Mouse (Mus musculus): Measurements from ENCODE around the gene Acot12. TPM values are rescaled to one million over a fixed set of nuclear protein-coding genes. Genes with fewer than 3 reads are reported as not detected.
"Not testable (repeated sequence)": the region's sequence is repeated elsewhere in the genome, so short reads cannot be mapped to it uniquely, and the experiment has no call there.

The Acot12 gene
- polyA plus RNA-seq, 1 experiment from 2014 or later = 0.27 TPM

- Histone ChIP-seq H3K9ac (no peak overlapping the region), H3K4me3 (no peak overlapping the region), H3K9me3 (no peaks in the 10 kb centered on the region), H3K4me1 (no peaks in the 10 kb centered on the region), H3K36me3 (no peaks in the 10 kb centered on the region), H3K27ac (no peak overlapping the region), H3K27me3 (no peaks in the 10 kb centered on the region), H3K4me2 (no peak overlapping the region)
- WGBS = 89% methylated on average over 6 of the region's 6 CpGs
- no peak for ATAC-seq (ENCODE audit: insufficient number of reproducible peaks, insufficient read depth, low FRiP score, low TSS enrichment, low read depth)
Measured at GRCm38 (mm10) chr13:91761654-91762445, 20.5 kb downstream of the Acot12 start.

- not testable (repeated sequence) for H3K27ac ChIP-seq; H3K4me1 ChIP-seq; H3K9ac ChIP-seq; H3K9me3 ChIP-seq; H3K36me3 ChIP-seq; H3K27me3 ChIP-seq; H3K4me3 ChIP-seq; ATAC-seq (ENCODE audit: insufficient number of reproducible peaks, insufficient read depth, low FRiP score, low TSS enrichment, low read depth); H3K4me2 ChIP-seq
- 93% methylated on average over 3 of the region's 3 CpGs for WGBS
Measured at GRCm38 (mm10) chr13:91763654-91764053, 22.3 kb downstream of the Acot12 start.

DNA sequence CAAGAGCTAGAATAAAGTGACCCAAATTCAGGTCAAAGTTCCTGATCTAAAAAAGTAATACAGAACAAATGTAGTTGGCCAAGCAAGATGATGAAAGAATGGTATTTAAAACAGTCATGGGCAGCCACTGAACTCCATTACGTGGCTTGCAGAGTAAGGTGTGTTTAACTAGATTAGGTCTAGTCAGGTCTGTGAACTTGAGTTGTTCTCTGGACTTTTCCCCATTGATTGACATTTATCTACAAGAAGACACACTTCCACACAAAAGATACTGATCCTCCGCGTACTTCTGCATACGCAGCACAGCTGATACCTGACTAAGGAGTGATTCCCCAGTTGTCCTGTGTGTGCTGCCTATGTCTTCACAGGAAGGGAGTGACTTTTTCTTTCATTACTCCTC is 24.3 kb downstream of the Acot12 start:
- Histone ChIP-seq H3K36me3 (no peaks in the 10 kb centered on the region), H3K4me3 (no peak overlapping the region), H3K27me3 (no peaks in the 10 kb centered on the region), H3K4me1 (no peaks in the 10 kb centered on the region), H3K27ac (no peak overlapping the region), H3K9ac (no peak overlapping the region), H3K9me3 (no peaks in the 10 kb centered on the region), H3K4me2 (no peak overlapping the region)
- WGBS = 91% methylated on average over 4 of the region's 4 CpGs
- no peak for ATAC-seq (ENCODE audit: insufficient number of reproducible peaks, insufficient read depth, low FRiP score, low TSS enrichment, low read depth)

GRCm38 (mm10) chr13:91768683-91769651 is 27.7 kb downstream of the Acot12 start:
- H3K36me3 ChIP-seq = no peaks in the 10 kb centered on the region
- no peaks in the 10 kb centered on the region for H3K4me1 ChIP-seq
- no peaks in the 10 kb centered on the region for H3K27me3 ChIP-seq
- no peaks in the 10 kb centered on the region for H3K9me3 ChIP-seq
- no peak overlapping the region for H3K4me2 ChIP-seq
- no peak overlapping the region for H3K4me3 ChIP-seq
- no peak overlapping the region for H3K9ac ChIP-seq
- no peak overlapping the region for H3K27ac ChIP-seq
- WGBS = 72% methylated on average over 9 of the region's 9 CpGs
- no peak for ATAC-seq (ENCODE audit: insufficient number of reproducible peaks, insufficient read depth, low FRiP score, low TSS enrichment, low read depth)

- H3K36me3 ChIP-seq = no peaks in the 10 kb centered on the region
- H3K27ac ChIP-seq = no peak overlapping the region
- WGBS = 93% methylated on average over 5 of the region's 5 CpGs
- H3K4me3 ChIP-seq = no peak overlapping the region
- H3K9me3 ChIP-seq = no peaks in the 10 kb centered on the region
- H3K4me1 ChIP-seq = peaks cover 6% of the 10 kb centered on the region; the same call in 1 of the 2 replicates
- ATAC-seq (ENCODE audit: insufficient number of reproducible peaks, insufficient read depth, low FRiP score, low TSS enrichment, low read depth) = no peak
- no peaks in the 10 kb centered on the region; the same call in 1 of the 2 replicates for H3K27me3 ChIP-seq
- H3K4me2 ChIP-seq = no peak overlapping the region
- no peak overlapping the region for H3K9ac ChIP-seq
Measured at GRCm38 (mm10) chr13:91778092-91778491, 36.8 kb downstream of the Acot12 start.

GRCm38 (mm10) chr13:91779892-91780291 is 38.6 kb downstream of the Acot12 start:
- H3K9me3 ChIP-seq = no peaks in the 10 kb centered on the region
- no peaks in the 10 kb centered on the region for H3K36me3 ChIP-seq
- H3K4me2 ChIP-seq = no peak overlapping the region
- no peak overlapping the region for H3K9ac ChIP-seq
- no peak overlapping the region for H3K4me3 ChIP-seq
- peaks cover 6% of the 10 kb centered on the region; the same call in 1 of the 2 replicates for H3K4me1 ChIP-seq
- H3K27ac ChIP-seq = no peak overlapping the region
- H3K27me3 ChIP-seq = no peaks in the 10 kb centered on the region; the same call in 1 of the 2 replicates
- ATAC-seq (ENCODE audit: insufficient number of reproducible peaks, insufficient read depth, low FRiP score, low TSS enrichment, low read depth) = no peak

- no peaks in the 10 kb centered on the region; the same call in 1 of the 2 replicates for H3K9me3 ChIP-seq
- H3K4me2 ChIP-seq = no peak overlapping the region
- H3K27me3 ChIP-seq = no peaks in the 10 kb centered on the region
- no peak overlapping the region for H3K4me3 ChIP-seq
- 43% methylated on average over 1 of the region's 1 CpGs for WGBS
- no peak overlapping the region for H3K27ac ChIP-seq
- no peak for ATAC-seq (ENCODE audit: insufficient number of reproducible peaks, insufficient read depth, low FRiP score, low TSS enrichment, low read depth)
- H3K9ac ChIP-seq = no peak overlapping the region
- no peaks in the 10 kb centered on the region for H3K4me1 ChIP-seq
- H3K36me3 ChIP-seq = peaks cover 28% of the 10 kb centered on the region
Measured at GRCm38 (mm10) chr13:91792035-91792434, 50.7 kb downstream of the Acot12 start.

- WGBS = 95% methylated on average over 13 of the region's 13 CpGs
- no peaks in the 10 kb centered on the region for H3K27me3 ChIP-seq
- no peak overlapping the region for H3K9ac ChIP-seq
- H3K4me1 ChIP-seq = no peaks in the 10 kb centered on the region
- no peak for ATAC-seq (ENCODE audit: insufficient number of reproducible peaks, insufficient read depth, low FRiP score, low TSS enrichment, low read depth)
- no peak overlapping the region for H3K27ac ChIP-seq
- H3K9me3 ChIP-seq = no peaks in the 10 kb centered on the region; the same call in 1 of the 2 replicates
- H3K4me2 ChIP-seq = no peak overlapping the region
- peaks cover 58% of the 10 kb centered on the region for H3K36me3 ChIP-seq
- H3K4me3 ChIP-seq = no peak overlapping the region
Measured at GRCm38 (mm10) chr13:91794926-91795436, 53.7 kb downstream of the Acot12 start.

DNA sequence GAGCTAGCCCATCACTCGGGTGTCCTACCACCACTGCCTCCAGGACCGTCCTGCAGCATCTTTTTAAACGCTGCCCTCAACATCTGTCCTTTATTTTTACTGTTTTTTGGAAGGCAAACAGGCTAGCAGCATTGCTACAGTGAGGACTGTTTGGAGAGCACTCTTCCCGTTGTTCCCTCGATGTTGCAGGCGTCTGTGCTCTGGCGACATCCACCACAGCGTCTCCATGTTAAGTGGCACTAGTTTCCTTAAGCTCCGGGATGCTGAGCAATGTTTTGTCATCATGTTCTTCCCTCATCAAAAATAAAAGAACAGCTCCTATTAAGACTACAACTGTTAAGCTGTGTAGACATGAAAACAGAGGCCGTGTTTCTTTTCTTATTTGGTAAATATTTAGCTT is 54.3 kb downstream of the Acot12 start:
- Histone ChIP-seq H3K4me1 (no peaks in the 10 kb centered on the region), H3K4me2 (no peak overlapping the region), H3K27ac (no peak overlapping the region), H3K27me3 (no peaks in the 10 kb centered on the region), H3K4me3 (no peak overlapping the region), H3K9me3 (no peaks in the 10 kb centered on the region; the same call in 1 of the 2 replicates), H3K36me3 (peaks cover 64% of the 10 kb centered on the region), H3K9ac (no peak overlapping the region)
- ATAC-seq (ENCODE audit: insufficient number of reproducible peaks, insufficient read depth, low FRiP score, low TSS enrichment, low read depth) = no peak
- 72% methylated on average over 10 of the region's 10 CpGs for WGBS

- no peak overlapping the region for H3K27ac ChIP-seq
- H3K4me3 ChIP-seq = no peak overlapping the region
- H3K4me1 ChIP-seq = no peaks in the 10 kb centered on the region
- H3K4me2 ChIP-seq = no peak overlapping the region
- H3K9me3 ChIP-seq = no peaks in the 10 kb centered on the region; the same call in 1 of the 2 replicates
- 68% methylated on average over 6 of the region's 6 CpGs for WGBS
- no peaks in the 10 kb centered on the region for H3K27me3 ChIP-seq
- ATAC-seq (ENCODE audit: insufficient number of reproducible peaks, insufficient read depth, low FRiP score, low TSS enrichment, low read depth) = no peak
- peaks cover 68% of the 10 kb centered on the region for H3K36me3 ChIP-seq
- H3K9ac ChIP-seq = no peak overlapping the region
Measured at GRCm38 (mm10) chr13:91796003-91796402, 54.7 kb downstream of the Acot12 start.

DNA sequence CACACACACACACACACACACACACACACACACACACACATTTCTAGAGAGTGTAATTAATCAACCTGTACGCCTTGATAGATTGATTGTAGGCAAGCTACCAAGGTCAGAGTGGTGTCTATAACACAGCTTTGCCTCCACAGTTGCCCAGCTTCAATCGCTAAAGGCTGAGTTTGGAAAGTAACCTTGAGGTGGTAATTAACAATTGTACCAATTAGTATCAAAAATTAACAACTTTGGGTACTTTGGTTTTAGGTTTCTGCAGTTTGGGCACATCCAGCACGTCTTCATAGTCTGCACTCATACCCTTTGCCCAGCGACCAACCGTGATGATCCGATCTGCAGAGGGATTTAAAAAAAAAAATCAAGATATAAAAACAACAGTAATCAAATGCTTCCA is 55.6 kb downstream of the Acot12 start:
- no peaks in the 10 kb centered on the region; the same call in 1 of the 2 replicates for H3K9me3 ChIP-seq
- H3K9ac ChIP-seq = no peak overlapping the region
- H3K4me1 ChIP-seq = no peaks in the 10 kb centered on the region
- 90% methylated on average over 6 of the region's 6 CpGs for WGBS
- no peak overlapping the region for H3K4me2 ChIP-seq
- no peak overlapping the region for H3K4me3 ChIP-seq
- no peak overlapping the region for H3K27ac ChIP-seq
- ATAC-seq (ENCODE audit: insufficient number of reproducible peaks, insufficient read depth, low FRiP score, low TSS enrichment, low read depth) = no peak
- no peaks in the 10 kb centered on the region for H3K27me3 ChIP-seq
- H3K36me3 ChIP-seq = peaks cover 76% of the 10 kb centered on the region

Data from embryonic facial prominence, embryonic 13.5 days (tissue).